Mouse (Mus musculus): ENCODE measurements around the gene Tab1. TPM values are rescaled to one million over a fixed set of nuclear protein-coding genes. Genes with fewer than 3 reads are reported as not detected.

The Tab1 gene
- polyA plus RNA-seq, 1 experiment from 2014 or later, result 38.9 TPM

GRCm38 (mm10) chr15:80192246-80192585 is 59.3 kb downstream of the Tab1 start:
- Histone ChIP-seq H3K4me2 (no peak overlapping the region), H3K4me1 (replicated peaks) (peaks cover 42% of the 10 kb centered on the region), H3K36me3 (no peaks in the 10 kb centered on the region), H3K27ac (replicated peaks) (no peak overlapping the region), H3K9me3 (no peaks in the 10 kb centered on the region), H3K4me3 (no peak overlapping the region), H3K27me3 (no peaks in the 10 kb centered on the region), H3K9ac (no peak overlapping the region)
- 84% methylated on average over 6 of the region's 6 CpGs for WGBS
- no peak for ATAC-seq (ENCODE audit: low read depth)

GRCm38 (mm10) chr15:80192847-80193246 is 59.9 kb downstream of the Tab1 start:
- no peaks in the 10 kb centered on the region for H3K27me3 ChIP-seq
- H3K9me3 ChIP-seq, result no peaks in the 10 kb centered on the region
- no peak overlapping the region for H3K27ac ChIP-seq (replicated peaks)
- no peaks in the 10 kb centered on the region for H3K36me3 ChIP-seq
- peaks cover 42% of the 10 kb centered on the region for H3K4me1 ChIP-seq (replicated peaks)
- 83% methylated on average over 7 of the region's 7 CpGs for WGBS
- no peak overlapping the region for H3K4me3 ChIP-seq
- ATAC-seq (ENCODE audit: low read depth), result no peak
- H3K4me2 ChIP-seq, result no peak overlapping the region
- H3K9ac ChIP-seq, result no peak overlapping the region

- Histone ChIP-seq H3K27ac (replicated peaks) (no peak overlapping the region), H3K4me2 (no peak overlapping the region), H3K9me3 (no peaks in the 10 kb centered on the region), H3K4me3 (no peak overlapping the region), H3K36me3 (no peaks in the 10 kb centered on the region), H3K9ac (no peak overlapping the region), H3K4me1 (replicated peaks) (peaks cover 12% of the 10 kb centered on the region; the same call in 1 of the 2 replicates), H3K27me3 (no peaks in the 10 kb centered on the region)
- ATAC-seq (ENCODE audit: low read depth), result no peak
- 41% methylated on average over 2 of the region's 2 CpGs for WGBS
Measured at GRCm38 (mm10) chr15:80199556-80199955, 66.6 kb downstream of the Tab1 start.

- Histone ChIP-seq H3K9ac (no peak overlapping the region), H3K36me3 (no peaks in the 10 kb centered on the region), H3K27me3 (no peaks in the 10 kb centered on the region), H3K9me3 (no peaks in the 10 kb centered on the region), H3K27ac (replicated peaks) (0 out of 2 replicates have a peak overlapping the region, but pooled peaks have one; percentile 3), H3K4me3 (no peak overlapping the region), H3K4me2 (no peak overlapping the region), H3K4me1 (replicated peaks) (peaks cover 12% of the 10 kb centered on the region; the same call in 1 of the 2 replicates)
- WGBS, result 78% methylated on average over 6 of the region's 6 CpGs
- ATAC-seq (ENCODE audit: low read depth), result no peak
Measured at GRCm38 (mm10) chr15:80202111-80202775, 69.3 kb downstream of the Tab1 start.

GRCm38 (mm10) chr15:80203406-80203805 is 70.5 kb downstream of the Tab1 start:
- no peak for ATAC-seq (ENCODE audit: low read depth)
- H3K4me3 ChIP-seq, result no peak overlapping the region
- WGBS, result 39% methylated on average over 4 of the region's 4 CpGs
- no peak overlapping the region for H3K4me2 ChIP-seq
- no peak overlapping the region for H3K27ac ChIP-seq (replicated peaks)
- no peaks in the 10 kb centered on the region for H3K36me3 ChIP-seq
- H3K27me3 ChIP-seq, result no peaks in the 10 kb centered on the region
- no peak overlapping the region for H3K9ac ChIP-seq
- no peaks in the 10 kb centered on the region for H3K9me3 ChIP-seq
- peaks cover 16% of the 10 kb centered on the region; the same call in 1 of the 2 replicates for H3K4me1 ChIP-seq (replicated peaks)

GRCm38 (mm10) chr15:80206057-80206565 is 73.2 kb downstream of the Tab1 start:
- no peak overlapping the region for H3K4me3 ChIP-seq
- WGBS, result 94% methylated on average over 3 of the region's 3 CpGs
- no peaks in the 10 kb centered on the region for H3K9me3 ChIP-seq
- ATAC-seq (ENCODE audit: low read depth), result no peak
- H3K36me3 ChIP-seq, result peaks cover 2% of the 10 kb centered on the region
- H3K27me3 ChIP-seq, result no peaks in the 10 kb centered on the region
- no peak overlapping the region for H3K9ac ChIP-seq
- H3K27ac ChIP-seq (replicated peaks), result no peak overlapping the region
- peaks cover 18% of the 10 kb centered on the region; the same call in 1 of the 2 replicates for H3K4me1 ChIP-seq (replicated peaks)
- no peak overlapping the region for H3K4me2 ChIP-seq

GRCm38 (mm10) chr15:80208446-80208845 is 75.5 kb downstream of the Tab1 start:
- H3K4me2 ChIP-seq, result no peak overlapping the region
- peaks cover 22% of the 10 kb centered on the region for H3K36me3 ChIP-seq
- 0 out of 2 replicates have a peak overlapping the region, but pooled peaks have one; percentile 13 for H3K27ac ChIP-seq (replicated peaks)
- H3K4me1 ChIP-seq (replicated peaks), result peaks cover 11% of the 10 kb centered on the region; the same call in 1 of the 2 replicates
- no peak overlapping the region for H3K9ac ChIP-seq
- H3K27me3 ChIP-seq, result no peaks in the 10 kb centered on the region
- H3K4me3 ChIP-seq, result no peak overlapping the region
- 29% methylated on average over 4 of the region's 4 CpGs for WGBS
- no peak for ATAC-seq (ENCODE audit: low read depth)
- H3K9me3 ChIP-seq, result no peaks in the 10 kb centered on the region

Other genes with a start within 250 kb of the Tab1 start
- gene Apobec3, start 241.5 kb upstream of the Tab1 start, polyA plus RNA-seq (2015; fragmentation: Nextera tagmentation; extraction: Ambion mirVana), result 4.6 and 5.2 TPM in 2 replicates
- gene Cbx7, start 162.0 kb upstream of the Tab1 start, polyA plus RNA-seq (2015; fragmentation: Nextera tagmentation; extraction: Ambion mirVana), result 3.0 and 3.3 TPM in 2 replicates
- 3.3 TPM in 2 replicates for gene Pdgfb, start 118.2 kb upstream of the Tab1 start, polyA plus RNA-seq (2015; fragmentation: Nextera tagmentation; extraction: Ambion mirVana)
- 27.2 and 36.0 TPM in 2 replicates for gene Syngr1, start 41.8 kb upstream of the Tab1 start, polyA plus RNA-seq (2015; fragmentation: Nextera tagmentation; extraction: Ambion mirVana)
- 597 and 620 TPM in 2 replicates for gene Rpl3, start 41.3 kb upstream of the Tab1 start, polyA plus RNA-seq (2015; fragmentation: Nextera tagmentation; extraction: Ambion mirVana)
- gene Mgat3, start 40.6 kb downstream of the Tab1 start, polyA plus RNA-seq (2015; fragmentation: Nextera tagmentation; extraction: Ambion mirVana), result 13.3 and 14.6 TPM in 2 replicates
- gene Mief1, start 100.9 kb downstream of the Tab1 start, polyA plus RNA-seq (2015; fragmentation: Nextera tagmentation; extraction: Ambion mirVana), result 37.8 and 39.1 TPM in 2 replicates
- 3.7 TPM in 1 of 2 replicates, not detected in the other for gene AC140267.1, start 102.7 kb downstream of the Tab1 start, polyA plus RNA-seq (2015; fragmentation: Nextera tagmentation; extraction: Ambion mirVana)
- 114 TPM in 2 replicates for gene Atf4, start 122.1 kb downstream of the Tab1 start, polyA plus RNA-seq (2015; fragmentation: Nextera tagmentation; extraction: Ambion mirVana)
- 65.2 and 74.2 TPM in 2 replicates for gene Rps19bp1, start 131.2 kb downstream of the Tab1 start, polyA plus RNA-seq (2015; fragmentation: Nextera tagmentation; extraction: Ambion mirVana)
- 0.23 and 0.24 TPM in 2 replicates for gene Cacna1i, start 154.1 kb downstream of the Tab1 start, polyA plus RNA-seq (2015; fragmentation: Nextera tagmentation; extraction: Ambion mirVana)